Mouse (Mus musculus) B cell, adult (primary cell): Measurements from ENCODE around the gene Ackr2. TPM values are rescaled to one million over a fixed set of nuclear protein-coding genes. Genes with fewer than 3 reads are reported as not detected.

Experiments used
- total RNA-seq: library from RNA; stranded (reverse); gene quantifications from 4 replicates; pipeline ENCODE4 v1.2.4, GENCODE M21; 2023; ENCODE audit not compliant: inconsistent age

Gene Ackr2
- 18.9 to 25.6 TPM (median 22.3 TPM) in 4 replicates for total RNA-seq

GRCm38 (mm10) chr9:121898245-121898644 lies at the start of gene Ackr2:
Gene Ackr2 (plus strand): TSS chr9:121898355.

GRCm38 (mm10) chr9:121858153-121858488 lies 40.0 kb upstream of the Ackr2 start, which contains the start of gene Higd1a:
Gene Higd1a (minus strand): TSS chr9:121858362.

GRCm38 (mm10) chr9:121916102-121916501 lies 17.9 kb downstream of the Ackr2 start, which contains the start of gene Cyp8b1:
Gene Cyp8b1 (minus strand): TSS chr9:121916305.

GRCm38 (mm10) chr9:121950418-121951113 lies 52.4 kb downstream of the Ackr2 start, which contains the start of gene Fam198a:
Gene Fam198a (plus strand): TSS chr9:121950988.

Other genes with a start within 250 kb of the Ackr2 start
- 15.5 to 24.1 TPM (median 20.9 TPM) in 4 replicates for gene Sec22c, start 192.9 kb upstream of the Ackr2 start, total RNA-seq
- gene Ss18l2, start 188.0 kb upstream of the Ackr2 start, total RNA-seq, result 19.6 to 31.8 TPM (median 23.5 TPM) in 4 replicates
- 243 to 289 TPM (median 264 TPM) in 4 replicates for gene Nktr, start 179.2 kb upstream of the Ackr2 start, total RNA-seq
- gene Zfp651, start 139.0 kb upstream of the Ackr2 start, total RNA-seq, result 0.26 to 0.66 TPM (median 0.51 TPM) in 4 replicates
- not detected in 4 replicates for gene Klhl40, start 120.7 kb upstream of the Ackr2 start, total RNA-seq
- gene Hhatl, start 105.8 kb upstream of the Ackr2 start, total RNA-seq, result not detected in 4 replicates
- not detected in 4 replicates for gene Ccdc13, start 58.9 kb upstream of the Ackr2 start, total RNA-seq
- 21.9 to 34.2 TPM (median 29.2 TPM) in 4 replicates for gene Higd1a, start 40.0 kb upstream of the Ackr2 start, total RNA-seq
- gene Cyp8b1, start 17.9 kb downstream of the Ackr2 start, total RNA-seq, result not detected in 4 replicates
- gene Fam198a, start 52.6 kb downstream of the Ackr2 start, total RNA-seq, result 1.3 to 1.6 TPM (median 1.5 TPM) in 4 replicates
- gene Pomgnt2, start 98.8 kb downstream of the Ackr2 start, total RNA-seq, result not detected in 4 replicates
- gene Snrk, start 218.9 kb downstream of the Ackr2 start, total RNA-seq, result 62.7 to 78.6 TPM (median 72.3 TPM) in 4 replicates